Mouse (Mus musculus): ENCODE measurements around the gene Rbpjl. TPM values are rescaled to one million over a fixed set of nuclear protein-coding genes. Genes with fewer than 3 reads are reported as not detected.

Gene Rbpjl
- polyA plus RNA-seq, 1 experiment from 2014 or later, result 0.14 TPM

- no peaks in the 10 kb centered on the region for H3K36me3 ChIP-seq (ENCODE audit: control insufficient read depth, insufficient read depth, low read length)
- H3K9ac ChIP-seq (replicated peaks; ENCODE audit: low read depth, low read length), result no peak overlapping the region
- H3K9me3 ChIP-seq (ENCODE audit: control insufficient read depth, low read depth, low read length), result no peaks in the 10 kb centered on the region
- H3K27me3 ChIP-seq (ENCODE audit: control insufficient read depth, insufficient read depth, low read length), result no peaks in the 10 kb centered on the region
- 17% methylated on average over 18 of the region's 18 CpGs for WGBS
- H3K4me3 ChIP-seq (ENCODE audit: low read depth, low read length), result no peak overlapping the region
- H3K27ac ChIP-seq (ENCODE audit: low read length), result no peak overlapping the region
- ATAC-seq (ENCODE audit: insufficient number of reproducible peaks, insufficient read depth, low FRiP score, low read depth), result peak; percentile 66; the same call in 1 of the 2 replicates
- H3K4me2 ChIP-seq (replicated peaks; ENCODE audit: low read depth, low read length), result peak overlapping the region; percentile 16; the same call in 1 of the 2 replicates
- H3K4me1 ChIP-seq (ENCODE audit: control insufficient read depth, insufficient read depth, low read length), result peaks cover 14% of the 10 kb centered on the region; the same call in 1 of the 2 replicates
These were observed 16.8 kb upstream of the Rbpjl start for GRCm38 (mm10) chr2:164385927-164386763.

DNA sequence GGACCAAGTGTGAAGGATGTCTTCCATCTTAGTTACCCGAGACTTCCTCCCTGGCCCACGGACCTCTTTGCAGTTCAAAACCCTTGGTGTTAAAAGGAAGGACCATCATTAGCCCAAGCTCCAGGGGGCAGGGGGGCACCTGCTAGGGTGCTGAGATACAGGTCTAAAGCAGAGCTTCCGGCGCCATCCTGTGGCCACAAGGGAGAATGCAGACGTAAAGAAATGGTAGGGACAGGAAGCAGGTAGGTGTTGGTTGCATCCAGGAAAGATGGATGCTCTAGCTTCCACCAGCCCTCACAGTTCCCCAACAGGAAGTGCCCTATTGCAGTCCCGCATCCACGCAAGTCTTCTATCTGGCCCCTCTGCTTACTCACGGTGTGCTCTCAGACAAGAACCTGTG, 16.0 kb upstream of the Rbpjl start:
- H3K4me3 ChIP-seq (ENCODE audit: low read depth, low read length), result no peak overlapping the region
- WGBS, result 11% methylated on average over 8 of the region's 8 CpGs
- H3K36me3 ChIP-seq (ENCODE audit: control insufficient read depth, insufficient read depth, low read length), result no peaks in the 10 kb centered on the region
- H3K4me1 ChIP-seq (ENCODE audit: control insufficient read depth, insufficient read depth, low read length), result peaks cover 14% of the 10 kb centered on the region; the same call in 1 of the 2 replicates
- no peak overlapping the region for H3K9ac ChIP-seq (replicated peaks; ENCODE audit: low read depth, low read length)
- H3K27ac ChIP-seq (ENCODE audit: low read length), result no peak overlapping the region
- H3K9me3 ChIP-seq (ENCODE audit: control insufficient read depth, low read depth, low read length), result no peaks in the 10 kb centered on the region
- ATAC-seq (ENCODE audit: insufficient number of reproducible peaks, insufficient read depth, low FRiP score, low read depth), result no peak
- no peaks in the 10 kb centered on the region for H3K27me3 ChIP-seq (ENCODE audit: control insufficient read depth, insufficient read depth, low read length)
- no peak overlapping the region for H3K4me2 ChIP-seq (replicated peaks; ENCODE audit: low read depth, low read length)

DNA sequence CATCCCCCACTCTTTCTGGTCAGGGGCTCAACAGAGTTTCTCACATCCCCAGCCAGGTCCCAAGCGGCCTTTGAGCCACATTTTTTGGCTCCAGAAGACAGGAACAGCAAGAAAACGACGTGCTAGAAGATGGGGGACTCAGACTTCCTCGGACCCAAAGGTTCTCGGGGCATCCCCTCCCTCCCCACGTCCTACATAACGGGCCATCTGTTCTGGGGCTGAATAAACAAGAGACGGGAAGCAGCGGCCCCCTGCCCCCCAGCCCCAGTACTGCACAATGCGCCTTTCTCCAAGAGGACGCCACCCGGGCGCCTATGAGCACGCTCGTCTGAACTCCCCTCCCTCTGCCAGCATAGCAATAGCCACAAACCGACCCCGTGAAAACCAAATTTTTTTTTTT, 13.9 kb upstream of the Rbpjl start, which contains the start of gene Slpi:
Slpi (minus strand) TSS at position 76 of the 400 bp plus-strand sequence.
- Histone ChIP-seq H3K27ac (ENCODE audit: low read length) (no peak within 1 kb of the TSS), H3K4me1 (ENCODE audit: control insufficient read depth, insufficient read depth, low read length) (peaks cover 14% of the 10 kb centered on the region; the same call in 1 of the 2 replicates), H3K9me3 (ENCODE audit: control insufficient read depth, low read depth, low read length) (no peaks in the 10 kb centered on the region), H3K4me3 (ENCODE audit: low read depth, low read length) (peak within 1 kb of the TSS; percentile 39), H3K36me3 (ENCODE audit: control insufficient read depth, insufficient read depth, low read length) (no peaks in the 10 kb centered on the region), H3K9ac (replicated peaks; ENCODE audit: low read depth, low read length) (0 out of 2 replicates have a peak within 1 kb of the TSS, but pooled peaks have one; percentile 15), H3K27me3 (ENCODE audit: control insufficient read depth, insufficient read depth, low read length) (no peaks in the 10 kb centered on the region), H3K4me2 (replicated peaks; ENCODE audit: low read depth, low read length) (peak within 1 kb of the TSS; percentile 66)
- 1% methylated on average over 17 of the region's 17 CpGs for WGBS
- peak; percentile 51; the same call in 1 of the 2 replicates for ATAC-seq (ENCODE audit: insufficient number of reproducible peaks, insufficient read depth, low FRiP score, low read depth)

GRCm38 (mm10) chr2:164389499-164389898, 13.4 kb upstream of the Rbpjl start:
- Histone ChIP-seq H3K9ac (replicated peaks; ENCODE audit: low read depth, low read length) (0 out of 2 replicates have a peak overlapping the region, but pooled peaks have one; percentile 15), H3K27me3 (ENCODE audit: control insufficient read depth, insufficient read depth, low read length) (no peaks in the 10 kb centered on the region), H3K4me1 (ENCODE audit: control insufficient read depth, insufficient read depth, low read length) (peaks cover 14% of the 10 kb centered on the region; the same call in 1 of the 2 replicates), H3K9me3 (ENCODE audit: control insufficient read depth, low read depth, low read length) (no peaks in the 10 kb centered on the region), H3K36me3 (ENCODE audit: control insufficient read depth, insufficient read depth, low read length) (no peaks in the 10 kb centered on the region), H3K27ac (ENCODE audit: low read length) (no peak overlapping the region), H3K4me3 (ENCODE audit: low read depth, low read length) (peak overlapping the region; percentile 39), H3K4me2 (replicated peaks; ENCODE audit: low read depth, low read length) (peak overlapping the region; percentile 66)
- ATAC-seq (ENCODE audit: insufficient number of reproducible peaks, insufficient read depth, low FRiP score, low read depth), result no peak; the same call in 1 of the 2 replicates
- 1% methylated on average over 30 of the region's 30 CpGs for WGBS

GRCm38 (mm10) chr2:164393126-164393525, 9.8 kb upstream of the Rbpjl start:
- H3K27ac ChIP-seq (ENCODE audit: low read length), result no peak overlapping the region
- 74% methylated on average over 29 of the region's 29 CpGs for WGBS
- H3K4me2 ChIP-seq (replicated peaks; ENCODE audit: low read depth, low read length), result no peak overlapping the region
- H3K4me1 ChIP-seq (ENCODE audit: control insufficient read depth, insufficient read depth, low read length), result 0 out of 2 replicates have a peak, but pooled peaks cover 8% of the 10 kb centered on the region
- no peaks in the 10 kb centered on the region for H3K9me3 ChIP-seq (ENCODE audit: control insufficient read depth, low read depth, low read length)
- no peak for ATAC-seq (ENCODE audit: insufficient number of reproducible peaks, insufficient read depth, low FRiP score, low read depth)
- H3K36me3 ChIP-seq (ENCODE audit: control insufficient read depth, insufficient read depth, low read length), result no peaks in the 10 kb centered on the region
- H3K4me3 ChIP-seq (ENCODE audit: low read depth, low read length), result no peak overlapping the region
- no peaks in the 10 kb centered on the region for H3K27me3 ChIP-seq (ENCODE audit: control insufficient read depth, insufficient read depth, low read length)
- no peak overlapping the region for H3K9ac ChIP-seq (replicated peaks; ENCODE audit: low read depth, low read length)

DNA sequence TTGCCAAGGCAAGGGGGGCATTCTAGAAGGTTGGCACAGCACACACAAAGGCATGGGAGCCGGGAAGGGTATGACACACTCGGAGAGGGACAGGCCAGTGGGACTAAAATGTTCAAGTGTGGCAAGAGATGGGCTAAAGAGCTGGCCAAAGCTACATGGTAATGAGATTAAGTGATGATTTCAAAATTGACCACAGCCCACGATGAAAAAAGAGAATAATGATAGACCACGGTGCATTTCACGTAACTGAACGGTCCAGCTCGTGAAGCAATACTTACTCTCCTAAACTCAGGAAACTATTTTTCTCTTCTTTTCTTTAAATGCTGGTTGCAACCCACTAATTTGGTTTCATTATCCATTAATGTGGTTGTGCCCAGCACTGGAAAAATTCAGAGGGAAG, 6.9 kb upstream of the Rbpjl start:
- no peaks in the 10 kb centered on the region for H3K9me3 ChIP-seq (ENCODE audit: control insufficient read depth, low read depth, low read length)
- ATAC-seq (ENCODE audit: insufficient number of reproducible peaks, insufficient read depth, low FRiP score, low read depth), result no peak
- WGBS, result 96% methylated on average over 7 of the region's 7 CpGs
- H3K4me3 ChIP-seq (ENCODE audit: low read depth, low read length), result no peak overlapping the region
- no peak overlapping the region for H3K9ac ChIP-seq (replicated peaks; ENCODE audit: low read depth, low read length)
- no peak overlapping the region for H3K4me2 ChIP-seq (replicated peaks; ENCODE audit: low read depth, low read length)
- H3K36me3 ChIP-seq (ENCODE audit: control insufficient read depth, insufficient read depth, low read length), result no peaks in the 10 kb centered on the region
- no peak overlapping the region for H3K27ac ChIP-seq (ENCODE audit: low read length)
- 0 out of 2 replicates have a peak, but pooled peaks cover 7% of the 10 kb centered on the region for H3K4me1 ChIP-seq (ENCODE audit: control insufficient read depth, insufficient read depth, low read length)
- H3K27me3 ChIP-seq (ENCODE audit: control insufficient read depth, insufficient read depth, low read length), result peaks cover 19% of the 10 kb centered on the region; the same call in 1 of the 2 replicates

DNA sequence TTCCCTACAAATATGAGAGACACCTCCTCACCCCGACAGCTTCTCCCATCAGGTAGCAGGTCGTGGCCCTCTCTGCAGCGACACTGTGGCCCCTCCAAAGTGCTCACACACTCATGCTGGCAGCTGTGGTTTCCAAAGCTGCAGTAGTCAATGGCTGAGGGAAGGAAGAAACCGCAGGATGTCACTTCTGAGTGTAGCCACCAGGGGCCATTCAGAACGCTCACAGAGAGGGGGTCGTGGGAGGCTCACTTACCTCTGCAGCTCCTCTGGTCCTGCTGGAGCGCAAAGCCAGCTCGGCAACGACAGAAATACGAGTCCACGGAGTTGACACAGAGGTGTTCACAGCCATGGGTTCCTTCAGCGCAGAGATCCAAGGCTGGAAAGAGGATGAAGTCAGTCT, 6.0 kb upstream of the Rbpjl start:
- H3K9me3 ChIP-seq (ENCODE audit: control insufficient read depth, low read depth, low read length), result no peaks in the 10 kb centered on the region
- H3K27me3 ChIP-seq (ENCODE audit: control insufficient read depth, insufficient read depth, low read length), result peaks cover 19% of the 10 kb centered on the region; the same call in 1 of the 2 replicates
- H3K4me1 ChIP-seq (ENCODE audit: control insufficient read depth, insufficient read depth, low read length), result peaks cover 13% of the 10 kb centered on the region; the same call in 1 of the 2 replicates
- H3K4me3 ChIP-seq (ENCODE audit: low read depth, low read length), result no peak overlapping the region
- ATAC-seq (ENCODE audit: insufficient number of reproducible peaks, insufficient read depth, low FRiP score, low read depth), result no peak
- no peak overlapping the region for H3K4me2 ChIP-seq (replicated peaks; ENCODE audit: low read depth, low read length)
- H3K36me3 ChIP-seq (ENCODE audit: control insufficient read depth, insufficient read depth, low read length), result no peaks in the 10 kb centered on the region
- H3K9ac ChIP-seq (replicated peaks; ENCODE audit: low read depth, low read length), result no peak overlapping the region
- no peak overlapping the region for H3K27ac ChIP-seq (ENCODE audit: low read length)
- WGBS, result 67% methylated on average over 12 of the region's 12 CpGs

GRCm38 (mm10) chr2:164403396-164404081, 598 bp downstream of the Rbpjl start:
- Histone ChIP-seq H3K4me2 (replicated peaks; ENCODE audit: low read depth, low read length) (no peak overlapping the region; the same call in 1 of the 2 replicates), H3K9me3 (ENCODE audit: control insufficient read depth, low read depth, low read length) (no peaks in the 10 kb centered on the region), H3K27ac (ENCODE audit: low read length) (no peak overlapping the region), H3K27me3 (ENCODE audit: control insufficient read depth, insufficient read depth, low read length) (peaks cover 38% of the 10 kb centered on the region), H3K9ac (replicated peaks; ENCODE audit: low read depth, low read length) (no peak overlapping the region), H3K4me3 (ENCODE audit: low read depth, low read length) (no peak overlapping the region), H3K36me3 (ENCODE audit: control insufficient read depth, insufficient read depth, low read length) (no peaks in the 10 kb centered on the region), H3K4me1 (ENCODE audit: control insufficient read depth, insufficient read depth, low read length) (peaks cover 17% of the 10 kb centered on the region; the same call in 1 of the 2 replicates)
- 20% methylated on average over 14 of the region's 14 CpGs for WGBS
- ATAC-seq (ENCODE audit: insufficient number of reproducible peaks, insufficient read depth, low FRiP score, low read depth), result 0 out of 2 replicates have a peak, but pooled peaks have one; percentile 3

All from stomach, embryonic 14.5 days (tissue).